Mouse (Mus musculus) limb, embryonic 14.5 days (tissue): ENCODE results near the gene Nkd1. TPM values are rescaled to one million over a fixed set of nuclear protein-coding genes. Genes with fewer than 3 reads are reported as not detected.

ENCODE experiments used
- ATAC-seq: fragments of 200-750 bp; cut with Nextera tagmentation; 2 replicates; pipeline ENCODE4 v1.8.0; 2017; ENCODE audit warnings: low read depth, moderate number of reproducible peaks, moderate TSS enrichment; ENCODE audit not compliant: low FRiP score
- DNase-seq: peaks from one replicate; pipeline ENCODE4 v3.0.0-alpha.2; 2015; ENCODE audit warnings: low spot score
- H3K27ac ChIP-seq: fragments of 300-500 bp; sonication (generic); replicated peaks from 2 replicates; pipeline ENCODE4 v1.5.1; 2014; ENCODE audit warnings: low read depth, mild to moderate bottlenecking, low read length, moderate library complexity, mixed read lengths
- H3K27me3 ChIP-seq: fragments of 300-500 bp; sonication (generic); 2 replicates; pipeline ENCODE4 v1.6.1; 2014; ENCODE audit warnings: low read length, mixed read lengths; ENCODE audit not compliant: control insufficient read depth, insufficient read depth
- H3K36me3 ChIP-seq: fragments of 300-500 bp; sonication (generic); 2 replicates; pipeline ENCODE4 v1.6.1; 2014; ENCODE audit warnings: mild to moderate bottlenecking, low read length, moderate library complexity, mixed read lengths; ENCODE audit not compliant: control insufficient read depth, insufficient read depth
- H3K4me1 ChIP-seq: fragments of 300-500 bp; sonication (generic); 2 replicates; pipeline ENCODE4 v1.6.1; 2014; ENCODE audit warnings: antibody characterized with exemption, low read length, mixed read lengths; ENCODE audit not compliant: control insufficient read depth, insufficient read depth
- H3K4me2 ChIP-seq: fragments of 300-500 bp; sonication (generic); replicated peaks from 2 replicates; pipeline ENCODE4 v1.6.1; 2014; ENCODE audit warnings: low read depth, mild to moderate bottlenecking, low read length, moderate library complexity; ENCODE audit not compliant: severe bottlenecking
- H3K4me3 ChIP-seq: fragments of 300-500 bp; sonication (generic); replicated peaks from 2 replicates; pipeline ENCODE4 v1.5.1; 2014; ENCODE audit warnings: low read length
- H3K9ac ChIP-seq: fragments of 300-500 bp; sonication (generic); 2 replicates; pipeline ENCODE4 v1.6.1; 2014; ENCODE audit warnings: mild to moderate bottlenecking, low read depth, low read length, moderate library complexity; ENCODE audit not compliant: severe bottlenecking
- H3K9me3 ChIP-seq: fragments of 300-500 bp; sonication (generic); 2 replicates; pipeline ENCODE4 v1.6.1; 2016; ENCODE audit warnings: low read length; ENCODE audit not compliant: control insufficient read depth
- POLR2A ChIP-seq: fragments of 200-500 bp; IDR thresholded peaks from 2 replicates; pipeline ENCODE4 v1.8.0; 2012; ENCODE audit warnings: inconsistent platforms, mild to moderate bottlenecking, moderate library complexity, borderline replicate concordance; ENCODE audit not compliant: insufficient read depth, insufficient read length; ENCODE audit errors: extremely low read depth
- WGBS: fragments of 180-500 bp; shearing (Covaris S2); extraction: QIAGEN DNeasy Blood & Tissue Kit; methylation state at CpG from one replicate; pipeline ENCODE4 v1.1.7; 2014; 5-methylcytosine and 5-hydroxymethylcytosine counted together
- polyA plus RNA-seq, 2 experiments: library from polyadenylated mRNA; depleted of rRNA in 1 of 2; stranded (reverse) in 1 of 2; unstranded in 1 of 2; fragments of >200 nt; fragmentation: Nextera tagmentation in 1 of 2; extraction: Ambion mirVana in 1 of 2; gene quantifications; 2 replicates each; pipeline versions ENCODE4 v1.2.1 to v1.2.3; 2012 to 2014

The Nkd1 gene
- polyA plus RNA-seq, 2 experiments, result 48.6 to 53.9 TPM

DNA sequence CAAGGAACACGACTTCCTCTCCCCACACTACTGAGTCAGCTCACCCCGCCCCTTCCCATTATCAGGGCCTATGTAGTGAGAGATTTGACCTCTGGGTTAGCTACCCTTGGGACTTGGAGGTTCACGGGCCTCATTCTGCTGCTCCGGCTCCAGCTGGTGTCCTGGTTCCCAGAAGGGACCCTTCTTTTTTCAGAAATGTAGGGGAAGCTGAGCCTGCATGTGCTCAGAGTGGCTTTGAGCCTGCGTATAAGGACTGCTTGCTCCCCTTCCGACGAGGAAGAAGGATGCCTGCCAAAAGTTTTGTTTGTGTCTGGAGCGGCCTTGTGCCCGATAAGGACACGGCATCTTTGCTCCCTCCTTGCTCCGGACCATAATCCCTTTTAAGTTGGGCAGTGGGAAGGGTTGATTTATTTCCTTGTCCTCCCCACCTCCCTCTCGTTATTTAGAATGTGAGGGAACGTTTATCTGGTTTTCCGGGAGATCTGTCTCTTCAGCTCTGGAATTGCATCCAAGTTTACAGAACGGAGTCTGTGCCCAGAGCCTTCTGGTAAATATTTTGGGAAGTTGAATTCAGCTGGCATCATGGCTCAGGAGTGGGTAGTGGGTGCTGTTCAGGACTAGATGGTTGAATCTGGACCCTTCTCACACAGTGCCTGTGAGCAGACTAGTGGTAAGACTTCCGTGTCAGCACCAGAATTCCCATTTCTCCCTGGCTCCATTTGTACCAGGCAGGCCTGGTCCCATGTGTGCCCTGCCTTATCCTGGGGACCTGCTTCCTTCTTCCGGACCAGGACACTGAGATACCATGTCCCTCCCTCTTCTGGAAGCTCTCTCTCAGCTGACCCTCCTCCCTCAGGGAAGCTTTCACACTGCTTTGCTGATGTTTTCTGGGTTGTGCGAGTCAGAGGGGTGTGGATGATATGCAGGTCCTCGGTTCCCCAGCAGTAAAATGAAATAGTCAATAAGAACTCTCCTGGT lies 17.1 kb downstream of the Nkd1 start:
- no peaks in the 10 kb centered on the region for H3K27me3 ChIP-seq
- 0 out of 2 replicates have a peak, but pooled peaks cover 20% of the 10 kb centered on the region for H3K36me3 ChIP-seq
- ATAC-seq, result no peak
- H3K4me1 ChIP-seq, result peaks cover 18% of the 10 kb centered on the region
- no peak for DNase-seq
- no peak overlapping the region for H3K4me3 ChIP-seq
- H3K4me2 ChIP-seq, result no peak overlapping the region
- H3K9ac ChIP-seq, result no peak overlapping the region
- 56% methylated on average over 19 of the region's 19 CpGs for WGBS
- H3K27ac ChIP-seq, result no peak overlapping the region
- no peak for TF ChIP-seq POLR2A
- H3K9me3 ChIP-seq, result no peaks in the 10 kb centered on the region

GRCm38 (mm10) chr8:88538976-88539371 lies 17.8 kb downstream of the Nkd1 start:
- peaks cover 18% of the 10 kb centered on the region for H3K4me1 ChIP-seq

DNA sequence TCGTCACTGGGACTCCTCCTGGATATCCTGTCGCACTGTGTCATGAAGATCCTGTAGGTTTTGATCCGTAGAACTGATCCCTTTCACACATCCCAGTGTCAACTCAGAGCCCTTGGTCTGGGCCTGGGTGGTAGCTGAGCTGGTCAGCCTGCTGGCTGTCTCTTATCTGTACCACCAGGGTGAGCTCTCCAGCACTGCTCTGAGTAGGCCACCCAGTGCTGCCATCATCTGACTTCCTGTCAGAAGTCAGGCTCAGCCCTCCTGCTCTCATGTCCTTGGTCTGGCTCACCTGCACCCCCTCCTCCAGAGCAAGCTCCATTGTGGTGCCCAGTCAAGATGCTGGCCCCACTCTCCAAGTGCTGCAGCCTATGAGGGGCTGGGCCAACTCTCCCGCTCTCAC lies 18.8 kb downstream of the Nkd1 start:
- no peak overlapping the region for H3K4me2 ChIP-seq
- H3K36me3 ChIP-seq, result 0 out of 2 replicates have a peak, but pooled peaks cover 15% of the 10 kb centered on the region
- H3K9me3 ChIP-seq, result no peaks in the 10 kb centered on the region
- TF ChIP-seq POLR2A, result no peak
- H3K9ac ChIP-seq, result no peak overlapping the region
- 87% methylated on average over 4 of the region's 4 CpGs for WGBS
- H3K27me3 ChIP-seq, result no peaks in the 10 kb centered on the region
- DNase-seq, result no peak
- H3K4me1 ChIP-seq, result peaks cover 24% of the 10 kb centered on the region
- ATAC-seq, result no peak
- no peak overlapping the region for H3K4me3 ChIP-seq
- H3K27ac ChIP-seq, result no peak overlapping the region

More at GRCm38 (mm10) chr8:88538976-88539371, 17.8 kb downstream of the Nkd1 start:
- DNase-seq (no peak), ATAC-seq (no peak)
- TF ChIP-seq POLR2A, result no peak
- Histone ChIP-seq H3K9me3 (no peaks in the 10 kb centered on the region), H3K9ac (no peak overlapping the region), H3K27ac (no peak overlapping the region), H3K27me3 (no peaks in the 10 kb centered on the region), H3K36me3 (0 out of 2 replicates have a peak, but pooled peaks cover 20% of the 10 kb centered on the region), H3K4me3 (no peak overlapping the region), H3K4me2 (no peak overlapping the region)
- 91% methylated on average over 7 of the region's 7 CpGs for WGBS

GRCm38 (mm10) chr8:88542596-88543213 lies 21.6 kb downstream of the Nkd1 start:
- Histone ChIP-seq H3K4me3 (no peak overlapping the region), H3K27me3 (no peaks in the 10 kb centered on the region), H3K4me1 (peaks cover 33% of the 10 kb centered on the region), H3K9ac (no peak overlapping the region), H3K4me2 (no peak overlapping the region), H3K9me3 (no peaks in the 10 kb centered on the region), H3K36me3 (peaks cover 9% of the 10 kb centered on the region; the same call in 1 of the 2 replicates), H3K27ac (no peak overlapping the region)
- DNase-seq, result no peak
- WGBS, result 76% methylated on average over 9 of the region's 9 CpGs
- no peak for ATAC-seq
- no peak for TF ChIP-seq POLR2A

DNA sequence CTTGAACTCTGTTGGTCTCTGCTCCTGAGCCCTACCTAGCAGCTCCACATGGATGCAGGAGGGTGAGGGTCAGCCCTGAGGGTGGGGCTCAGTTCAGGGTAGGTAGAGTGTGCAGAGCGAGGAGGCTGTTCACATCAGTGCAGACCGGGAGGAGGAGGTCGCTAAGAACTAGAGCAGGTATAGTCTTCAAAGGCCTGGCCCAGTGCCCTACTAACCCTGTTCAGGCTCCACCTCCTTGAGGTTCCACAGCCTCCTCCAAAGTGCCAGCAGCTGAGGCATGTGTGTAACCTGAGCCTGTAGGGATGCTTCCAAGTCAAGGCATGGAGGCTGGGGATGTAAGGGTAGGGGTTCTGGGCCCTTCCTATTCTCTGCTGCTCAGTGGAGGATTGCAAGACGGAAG lies 23.5 kb downstream of the Nkd1 start:
- Histone ChIP-seq H3K4me1 (peaks cover 31% of the 10 kb centered on the region), H3K36me3 (peaks cover 13% of the 10 kb centered on the region), H3K9ac (no peak overlapping the region), H3K27ac (0 out of 2 replicates have a peak overlapping the region, but pooled peaks have one; percentile 88), H3K4me3 (no peak overlapping the region), H3K4me2 (no peak overlapping the region), H3K9me3 (peaks cover 6% of the 10 kb centered on the region), H3K27me3 (no peaks in the 10 kb centered on the region)
- DNase-seq (peak; percentile 69), ATAC-seq (no peak)
- 24% methylated on average over 4 of the region's 4 CpGs for WGBS
- TF ChIP-seq POLR2A, result no peak
